Mouse (Mus musculus) myocyte (in vitro differentiated cells): ENCODE measurements around the gene Rab11a.

Experiments
- CEBPB ChIP-seq: IDR thresholded peaks from 2 replicates; pipeline ENCODE4 v1.6.1; 2011; ENCODE audit warnings: mild to moderate bottlenecking, moderate library complexity; ENCODE audit not compliant: poor library complexity, insufficient read depth, severe bottlenecking
- MAX ChIP-seq: IDR thresholded peaks from one replicate; pipeline ENCODE4 v1.6.1; 2011; ENCODE audit warnings: low read depth, mild to moderate bottlenecking, control low read depth
- MYOD1 ChIP-seq, 3 experiments: IDR thresholded peaks; one replicate each; pipeline ENCODE4 v1.6.1; 2011; ENCODE audit warnings: control low read depth in 2 of 3, low read depth in 2 of 3, mild to moderate bottlenecking in 2 of 3, moderate library complexity in 1 of 3; ENCODE audit not compliant: insufficient read length in 2 of 3, control insufficient read depth in 1 of 3
- POLR2A ChIP-seq: IDR thresholded peaks from one replicate; pipeline ENCODE4 v1.6.1; 2011; ENCODE audit warnings: low read depth, mild to moderate bottlenecking, control low read depth, moderate library complexity; ENCODE audit not compliant: insufficient read length
- POLR2AphosphoS2 ChIP-seq: IDR thresholded peaks from one replicate; pipeline ENCODE4 v1.6.1; 2011; ENCODE audit warnings: low read depth, control low read depth; ENCODE audit not compliant: insufficient read length
- TCF12 ChIP-seq: IDR thresholded peaks from one replicate; pipeline ENCODE4 v1.6.1; 2011; ENCODE audit warnings: mild to moderate bottlenecking, control low read depth; ENCODE audit not compliant: poor library complexity, insufficient read depth, severe bottlenecking
- TCF3 ChIP-seq: IDR thresholded peaks from one replicate; pipeline ENCODE4 v1.6.1; 2011; ENCODE audit warnings: low read depth, control low read depth; ENCODE audit not compliant: insufficient read length
- USF1 ChIP-seq: IDR thresholded peaks from one replicate; pipeline ENCODE4 v1.6.1; 2011; ENCODE audit warnings: low read depth, mild to moderate bottlenecking, control low read depth, moderate library complexity

- no peak for TF ChIP-seq POLR2A
- no peak for TF ChIP-seq USF1
- no peak for TF ChIP-seq MAX
- TF ChIP-seq MYOD1 (IDR thresholded peaks at IDR 0.05; ENCODE audit: control insufficient read depth in 1 of 3, insufficient read length in 2 of 3, low read depth in 2 of 3): no peak
- no peak for TF ChIP-seq TCF3
- no peak for TF ChIP-seq POLR2AphosphoS2
- no peak for TF ChIP-seq TCF12
- no peak for TF ChIP-seq CEBPB
These were observed 35.7 kb upstream of the Rab11a start for GRCm38 (mm10) chr9:64773254-64773653.
